Mouse (Mus musculus) midbrain, embryonic 16.5 days (tissue): Measurements from ENCODE around the gene Slc12a3. TPM values are rescaled to one million over a fixed set of nuclear protein-coding genes. Genes with fewer than 3 reads are reported as not detected.

ENCODE experiments used
- ATAC-seq: fragments of 200-750 bp; cut with Nextera tagmentation; 2 replicates; pipeline ENCODE4 v1.8.0; 2017; ENCODE audit warnings: moderate TSS enrichment
- H3K27ac ChIP-seq: fragments of 300-500 bp; sonication (generic); 2 replicates; pipeline ENCODE4 v1.5.1; 2014; ENCODE audit warnings: mild to moderate bottlenecking, low read length, mixed read lengths
- H3K27me3 ChIP-seq: fragments of 300-500 bp; sonication (generic); 2 replicates; pipeline ENCODE4 v1.6.1; 2014; ENCODE audit warnings: low read depth, low read length, mixed read lengths; ENCODE audit not compliant: control insufficient read depth, insufficient read depth
- H3K36me3 ChIP-seq: fragments of 300-500 bp; sonication (generic); 2 replicates; pipeline ENCODE4 v1.6.1; 2014; ENCODE audit warnings: mild to moderate bottlenecking, low read length, moderate library complexity, mixed read lengths; ENCODE audit not compliant: control insufficient read depth, insufficient read depth
- H3K4me1 ChIP-seq: fragments of 300-500 bp; sonication (generic); 2 replicates; pipeline ENCODE4 v1.6.1; 2014; ENCODE audit warnings: mild to moderate bottlenecking, low read length, mixed read lengths; ENCODE audit not compliant: control insufficient read depth, insufficient read depth
- H3K4me2 ChIP-seq: fragments of 300-500 bp; sonication (generic); 2 replicates; pipeline ENCODE4 v1.6.1; 2014; ENCODE audit warnings: mild to moderate bottlenecking, low read length, mixed read lengths
- H3K4me3 ChIP-seq: fragments of 300-500 bp; sonication (generic); 2 replicates; pipeline ENCODE4 v1.5.1; 2014; ENCODE audit warnings: low read depth, mild to moderate bottlenecking, low read length, moderate library complexity, mixed read lengths
- H3K9ac ChIP-seq: fragments of 300-500 bp; sonication (generic); 2 replicates; pipeline ENCODE4 v1.6.1; 2014; ENCODE audit warnings: low read depth, low read length, mixed read lengths
- H3K9me3 ChIP-seq: fragments of 300-500 bp; sonication (generic); replicated peaks from 2 replicates; pipeline ENCODE4 v1.6.1; 2014; ENCODE audit warnings: mild to moderate bottlenecking, low read length, mixed read lengths; ENCODE audit not compliant: control insufficient read depth, poor library complexity, severe bottlenecking
- WGBS: fragments of 180-500 bp; shearing (Covaris S2); extraction: QIAGEN DNeasy Blood & Tissue Kit; methylation state at CpG from one replicate; pipeline ENCODE4 v1.1.7; 2014; 5-methylcytosine and 5-hydroxymethylcytosine counted together
- polyA plus RNA-seq: library from polyadenylated mRNA; unstranded; fragments of >200 nt; fragmentation: Nextera tagmentation; extraction: Ambion mirVana; gene quantifications from 2 replicates; pipeline ENCODE4 v1.2.1, GENCODE M21; 2015

Slc12a3 gene
- polyA plus RNA-seq, 1 experiment from 2014 or later, result not detected

- WGBS, result 88% methylated on average over 2 of the region's 2 CpGs
Measured at GRCm38 (mm10) chr8:94320036-94320435, 9.0 kb upstream of the Slc12a3 start.

DNA sequence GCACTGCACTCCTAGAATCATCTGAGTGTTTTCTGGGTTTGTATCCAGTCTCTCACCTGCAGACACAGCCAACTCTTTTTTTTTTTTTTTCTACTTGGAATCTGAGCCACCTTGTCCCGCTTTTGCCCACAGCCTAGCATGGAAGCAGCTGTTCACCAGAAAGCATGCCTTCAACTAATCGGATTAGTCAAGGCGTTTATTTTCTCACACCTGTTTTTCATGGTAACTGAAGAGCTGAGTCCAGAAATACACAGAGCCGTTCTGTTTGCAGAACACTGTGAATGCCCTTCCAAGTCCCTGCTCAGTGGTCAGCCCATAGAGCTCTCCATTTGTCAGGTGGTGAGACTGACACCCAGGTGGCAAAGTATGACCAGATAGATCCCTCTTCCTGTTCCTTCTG lies 6.9 kb upstream of the Slc12a3 start:
- Histone ChIP-seq H3K36me3 (peaks cover 28% of the 10 kb centered on the region), H3K27ac (no peak overlapping the region)
- WGBS, result 56% methylated on average over 4 of the region's 4 CpGs

More at GRCm38 (mm10) chr8:94320036-94320435, 9.0 kb upstream of the Slc12a3 start:
- Histone ChIP-seq H3K9ac (no peak overlapping the region), H3K4me3 (no peak overlapping the region), H3K4me2 (no peak overlapping the region), H3K36me3 (peaks cover 40% of the 10 kb centered on the region), H3K27ac (no peak overlapping the region), H3K9me3 (no peaks in the 10 kb centered on the region), H3K27me3 (no peaks in the 10 kb centered on the region), H3K4me1 (no peaks in the 10 kb centered on the region)
- ATAC-seq, result no peak

DNA sequence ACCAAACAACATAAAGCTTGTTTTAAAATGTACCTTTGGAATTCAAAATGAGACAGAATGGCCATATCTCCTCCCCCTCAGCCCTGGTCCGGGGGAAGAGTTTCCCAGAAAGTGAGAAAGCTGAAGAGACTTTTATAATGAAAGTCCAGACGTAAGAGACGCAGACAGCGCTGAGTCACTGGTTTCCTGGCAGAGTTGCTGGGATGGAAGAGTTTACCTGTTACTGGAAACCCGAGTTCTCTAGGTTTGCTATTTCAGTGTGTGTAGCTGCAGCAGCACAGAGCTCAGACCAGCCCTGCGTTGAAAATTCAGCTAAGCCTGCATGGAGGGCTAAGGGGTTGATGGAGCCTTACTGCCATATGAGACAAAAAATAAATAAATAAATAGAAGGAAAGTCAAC lies 6.0 kb upstream of the Slc12a3 start:
- no peak overlapping the region for H3K4me2 ChIP-seq
- H3K9me3 ChIP-seq, result no peaks in the 10 kb centered on the region
- H3K36me3 ChIP-seq, result peaks cover 27% of the 10 kb centered on the region
- H3K4me1 ChIP-seq, result no peaks in the 10 kb centered on the region
- no peaks in the 10 kb centered on the region for H3K27me3 ChIP-seq
- H3K4me3 ChIP-seq, result no peak overlapping the region
- 91% methylated on average over 6 of the region's 6 CpGs for WGBS
- ATAC-seq, result no peak
- H3K27ac ChIP-seq, result no peak overlapping the region
- no peak overlapping the region for H3K9ac ChIP-seq

More for the DNA sequence above, 6.9 kb upstream of the Slc12a3 start:
- no peaks in the 10 kb centered on the region for H3K27me3 ChIP-seq
- ATAC-seq, result no peak
- H3K9ac ChIP-seq, result no peak overlapping the region
- no peaks in the 10 kb centered on the region for H3K4me1 ChIP-seq
- no peak overlapping the region for H3K4me2 ChIP-seq
- H3K9me3 ChIP-seq, result no peaks in the 10 kb centered on the region
- H3K4me3 ChIP-seq, result no peak overlapping the region

- no peak overlapping the region for H3K27ac ChIP-seq
- WGBS, result 60% methylated on average over 12 of the region's 12 CpGs
- H3K4me3 ChIP-seq, result no peak overlapping the region
- no peaks in the 10 kb centered on the region for H3K9me3 ChIP-seq
- ATAC-seq, result no peak
- no peak overlapping the region for H3K4me2 ChIP-seq
- no peaks in the 10 kb centered on the region for H3K27me3 ChIP-seq
- H3K4me1 ChIP-seq, result no peaks in the 10 kb centered on the region
- H3K9ac ChIP-seq, result no peak overlapping the region
- H3K36me3 ChIP-seq, result peaks cover 20% of the 10 kb centered on the region
Measured at GRCm38 (mm10) chr8:94324071-94324470, 4.9 kb upstream of the Slc12a3 start.

DNA sequence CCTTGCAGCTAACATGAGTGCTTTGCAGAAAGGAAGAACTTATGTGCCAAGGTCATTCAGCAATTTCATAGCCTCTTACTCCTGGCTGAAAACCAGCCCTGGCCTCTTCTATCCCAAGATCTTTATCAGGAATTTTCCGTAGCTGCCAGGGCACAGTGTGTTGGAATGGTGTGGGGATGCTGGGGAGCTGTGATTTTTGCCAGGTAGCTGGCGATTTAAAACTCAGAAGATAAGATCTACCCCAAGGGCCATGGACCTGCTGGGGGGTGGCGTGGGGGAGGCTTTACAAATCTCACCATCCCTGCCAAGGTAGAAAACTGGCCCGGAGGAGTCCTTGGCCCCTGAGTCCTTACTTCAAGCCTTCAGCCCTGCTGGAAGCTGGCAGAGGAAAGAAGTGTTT lies 3.0 kb upstream of the Slc12a3 start:
- H3K27me3 ChIP-seq, result no peaks in the 10 kb centered on the region; the same call in 1 of the 2 replicates
- H3K4me3 ChIP-seq, result no peak overlapping the region
- no peaks in the 10 kb centered on the region for H3K9me3 ChIP-seq
- WGBS, result 83% methylated on average over 4 of the region's 4 CpGs
- no peak overlapping the region for H3K4me2 ChIP-seq
- ATAC-seq, result no peak
- H3K9ac ChIP-seq, result no peak overlapping the region
- H3K36me3 ChIP-seq, result peaks cover 13% of the 10 kb centered on the region
- H3K27ac ChIP-seq, result no peak overlapping the region
- no peaks in the 10 kb centered on the region for H3K4me1 ChIP-seq

GRCm38 (mm10) chr8:94330733-94331132 lies 1.7 kb downstream of the Slc12a3 start:
- H3K9ac ChIP-seq, result no peak overlapping the region
- no peaks in the 10 kb centered on the region for H3K4me1 ChIP-seq
- H3K9me3 ChIP-seq, result no peaks in the 10 kb centered on the region
- ATAC-seq, result peak; percentile 69
- H3K36me3 ChIP-seq, result no peaks in the 10 kb centered on the region
- H3K27ac ChIP-seq, result no peak overlapping the region
- no peaks in the 10 kb centered on the region; the same call in 1 of the 2 replicates for H3K27me3 ChIP-seq
- WGBS, result 32% methylated on average over 4 of the region's 4 CpGs
- no peak overlapping the region for H3K4me3 ChIP-seq
- no peak overlapping the region for H3K4me2 ChIP-seq

DNA sequence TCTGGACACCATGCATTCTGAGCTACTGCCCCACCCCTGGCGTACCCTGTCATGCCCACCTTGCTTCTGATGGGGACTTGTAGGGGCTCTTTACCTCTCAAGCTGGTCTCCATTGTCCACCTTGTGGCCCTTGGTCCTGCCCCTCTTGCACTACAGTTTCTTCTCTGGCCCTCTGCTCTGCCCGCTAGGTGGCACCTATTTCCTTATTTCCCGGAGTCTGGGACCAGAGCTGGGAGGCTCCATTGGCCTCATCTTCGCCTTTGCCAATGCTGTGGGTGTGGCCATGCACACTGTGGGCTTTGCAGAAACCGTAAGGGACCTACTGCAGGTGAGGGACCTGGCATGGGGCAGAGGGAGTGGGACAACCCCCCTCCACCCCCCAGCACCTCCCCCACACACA lies 4.3 kb downstream of the Slc12a3 start:
- no peaks in the 10 kb centered on the region for H3K4me1 ChIP-seq
- H3K9ac ChIP-seq, result no peak overlapping the region
- no peaks in the 10 kb centered on the region for H3K36me3 ChIP-seq
- no peak overlapping the region for H3K27ac ChIP-seq
- H3K9me3 ChIP-seq, result no peaks in the 10 kb centered on the region
- WGBS, result 57% methylated on average over 5 of the region's 5 CpGs
- H3K4me2 ChIP-seq, result no peak overlapping the region
- no peaks in the 10 kb centered on the region; the same call in 1 of the 2 replicates for H3K27me3 ChIP-seq
- no peak for ATAC-seq
- no peak overlapping the region for H3K4me3 ChIP-seq

- Histone ChIP-seq H3K9ac (no peak overlapping the region), H3K4me2 (no peak overlapping the region), H3K36me3 (no peaks in the 10 kb centered on the region), H3K4me1 (no peaks in the 10 kb centered on the region), H3K27me3 (no peaks in the 10 kb centered on the region), H3K9me3 (no peaks in the 10 kb centered on the region), H3K4me3 (no peak overlapping the region), H3K27ac (no peak overlapping the region)
- 87% methylated on average over 8 of the region's 8 CpGs for WGBS
- ATAC-seq, result no peak
Measured at GRCm38 (mm10) chr8:94337559-94337958, 8.6 kb downstream of the Slc12a3 start.

DNA sequence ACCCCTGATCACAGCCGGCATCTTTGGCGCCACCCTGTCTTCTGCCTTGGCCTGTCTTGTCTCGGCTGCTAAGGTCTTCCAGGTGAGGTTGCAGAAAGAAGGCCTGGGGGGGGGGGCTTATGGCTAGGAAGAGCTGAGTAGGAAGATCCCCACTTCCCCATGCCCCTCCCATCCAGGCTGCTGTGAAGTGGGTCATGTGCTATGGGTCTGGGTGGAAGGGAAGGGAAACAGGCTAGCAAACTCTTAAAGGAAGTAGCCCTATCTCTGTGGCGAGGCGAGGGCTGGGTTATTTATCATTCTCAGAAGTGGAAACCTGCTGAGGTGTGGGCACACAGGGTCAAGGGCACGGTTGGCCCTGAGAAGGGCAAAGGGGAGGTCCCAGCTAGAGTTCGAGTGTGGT lies 11.8 kb downstream of the Slc12a3 start:
- Histone ChIP-seq H3K9ac (no peak overlapping the region), H3K4me3 (no peak overlapping the region), H3K27ac (no peak overlapping the region), H3K36me3 (no peaks in the 10 kb centered on the region), H3K9me3 (no peaks in the 10 kb centered on the region), H3K4me2 (no peak overlapping the region), H3K27me3 (no peaks in the 10 kb centered on the region), H3K4me1 (no peaks in the 10 kb centered on the region)
- WGBS, result 86% methylated on average over 7 of the region's 7 CpGs
- no peak for ATAC-seq
